Mouse (Mus musculus) stomach, embryonic 16.5 days (tissue): ENCODE results near the gene Ifitm3. TPM values are rescaled to one million over a fixed set of nuclear protein-coding genes. Genes with fewer than 3 reads are reported as not detected.
"Not testable (repeated sequence)": the region's sequence is repeated elsewhere in the genome, so short reads cannot be mapped to it uniquely, and the experiment has no call there.

ENCODE experiments used
- ATAC-seq: fragments of 200-750 bp; cut with Nextera tagmentation; 2 replicates; pipeline ENCODE4 v1.8.0; 2017; ENCODE audit warnings: moderate number of reproducible peaks, moderate TSS enrichment; ENCODE audit not compliant: insufficient read depth, low FRiP score
- H3K27ac ChIP-seq: fragments of 300-500 bp; sonication (generic); 2 replicates; pipeline ENCODE4 v1.5.1; 2014; ENCODE audit warnings: low read length
- H3K27me3 ChIP-seq: fragments of 300-500 bp; sonication (generic); 2 replicates; pipeline ENCODE4 v1.6.1; 2014; ENCODE audit warnings: low read length, control low read depth, mixed read lengths; ENCODE audit not compliant: control insufficient read depth, insufficient read depth
- H3K36me3 ChIP-seq: fragments of 300-500 bp; sonication (generic); 2 replicates; pipeline ENCODE4 v1.6.1; 2014; ENCODE audit warnings: low read length; ENCODE audit not compliant: control insufficient read depth, insufficient read depth
- H3K4me1 ChIP-seq: fragments of 300-500 bp; sonication (generic); 2 replicates; pipeline ENCODE4 v1.6.1; 2014; ENCODE audit warnings: low read length, control low read depth, mixed read lengths; ENCODE audit not compliant: control insufficient read depth, insufficient read depth
- H3K4me2 ChIP-seq: fragments of 300-500 bp; sonication (generic); 2 replicates; pipeline ENCODE4 v1.6.1; 2014; ENCODE audit warnings: low read depth, low read length, mixed read lengths
- H3K4me3 ChIP-seq: fragments of 300-500 bp; sonication (generic); replicated peaks from 2 replicates; pipeline ENCODE4 v1.5.1; 2014; ENCODE audit warnings: mild to moderate bottlenecking, low read length
- H3K9ac ChIP-seq: fragments of 300-500 bp; sonication (generic); 2 replicates; pipeline ENCODE4 v1.6.1; 2014; ENCODE audit warnings: low read length
- H3K9me3 ChIP-seq: fragments of 300-500 bp; sonication (generic); replicated peaks from 2 replicates; pipeline ENCODE4 v1.6.1; 2016; ENCODE audit warnings: low read length, control low read depth; ENCODE audit not compliant: control insufficient read depth
- WGBS: fragments of 180-500 bp; shearing (Covaris S2); extraction: QIAGEN DNeasy Blood & Tissue Kit; methylation state at CpG from one replicate; pipeline ENCODE4 v1.1.7; 2014; 5-methylcytosine and 5-hydroxymethylcytosine counted together
- polyA plus RNA-seq: library from polyadenylated mRNA; unstranded; fragments of >200 nt; fragmentation: Nextera tagmentation; extraction: Ambion mirVana; gene quantifications from 2 replicates; pipeline ENCODE4 v1.2.1, GENCODE M21; 2015

Ifitm3 gene
- polyA plus RNA-seq, 1 experiment from 2014 or later, result 322 TPM

- 41% methylated on average over 14 of the region's 14 CpGs for WGBS
- no peaks in the 10 kb centered on the region for H3K9me3 ChIP-seq
- no peak overlapping the region for H3K9ac ChIP-seq
- no peak overlapping the region for H3K4me2 ChIP-seq
- peaks cover 28% of the 10 kb centered on the region for H3K4me1 ChIP-seq
- H3K4me3 ChIP-seq, result no peak overlapping the region
- no peak for ATAC-seq
- H3K27me3 ChIP-seq, result no peaks in the 10 kb centered on the region
- H3K36me3 ChIP-seq, result no peaks in the 10 kb centered on the region
- peak overlapping the region; percentile 5; the same call in 1 of the 2 replicates for H3K27ac ChIP-seq
Observed at GRCm38 (mm10) chr7:140973396-140974165, 37.0 kb downstream of the Ifitm3 start.

GRCm38 (mm10) chr7:140971479-140972171 is 38.9 kb downstream of the Ifitm3 start:
- Histone ChIP-seq H3K9ac (peak overlapping the region; percentile 51), H3K27ac (peak overlapping the region; percentile 96), H3K4me3 (no peak overlapping the region), H3K36me3 (no peaks in the 10 kb centered on the region), H3K4me2 (no peak overlapping the region), H3K4me1 (peaks cover 31% of the 10 kb centered on the region), H3K9me3 (no peaks in the 10 kb centered on the region), H3K27me3 (no peaks in the 10 kb centered on the region)
- WGBS, result 39% methylated on average over 8 of the region's 8 CpGs
- ATAC-seq, result peak; percentile 67

- ATAC-seq, result no peak
- Histone ChIP-seq H3K27me3 (no peaks in the 10 kb centered on the region), H3K4me2 (no peak overlapping the region; the same call in 1 of the 2 replicates), H3K27ac (peak overlapping the region; percentile 96), H3K4me3 (no peak overlapping the region), H3K36me3 (no peaks in the 10 kb centered on the region), H3K9ac (peak overlapping the region; percentile 41), H3K4me1 (peaks cover 31% of the 10 kb centered on the region), H3K9me3 (no peaks in the 10 kb centered on the region)
- 28% methylated on average over 7 of the region's 7 CpGs for WGBS
Observed at GRCm38 (mm10) chr7:140970931-140971330, 39.6 kb downstream of the Ifitm3 start.

- Histone ChIP-seq H3K9ac (peak overlapping the region; percentile 19; the same call in 1 of the 2 replicates), H3K4me3 (peak overlapping the region; percentile 38), H3K4me2 (peak overlapping the region; percentile 50), H3K4me1 (peaks cover 22% of the 10 kb centered on the region)
- WGBS, result 30% methylated on average over 3 of the region's 3 CpGs
- not testable (repeated sequence) for ATAC-seq, H3K27me3 ChIP-seq, H3K9me3 ChIP-seq, H3K27ac ChIP-seq, H3K36me3 ChIP-seq
Observed at GRCm38 (mm10) chr7:140968710-140969109, 41.9 kb downstream of the Ifitm3 start.

GRCm38 (mm10) chr7:140967862-140968591 is 42.5 kb downstream of the Ifitm3 start:
- ATAC-seq, result peak; percentile 77
- no peaks in the 10 kb centered on the region for H3K27me3 ChIP-seq
- peak overlapping the region; percentile 38 for H3K4me3 ChIP-seq
- no peaks in the 10 kb centered on the region for H3K36me3 ChIP-seq
- H3K9me3 ChIP-seq, result no peaks in the 10 kb centered on the region
- peaks cover 16% of the 10 kb centered on the region for H3K4me1 ChIP-seq
- H3K4me2 ChIP-seq, result peak overlapping the region; percentile 50
- WGBS, result 7% methylated on average over 14 of the region's 14 CpGs
- H3K27ac ChIP-seq, result peak overlapping the region; percentile 63
- peak overlapping the region; percentile 37; the same call in 1 of the 2 replicates for H3K9ac ChIP-seq

GRCm38 (mm10) chr7:140966921-140967320 is 43.6 kb downstream of the Ifitm3 start, which contains the start of gene Ifitm1:
TSS of gene Ifitm1 (plus strand) at chr7:140967221.
- H3K9ac ChIP-seq, result peak within 1 kb of the TSS; percentile 36; the same call in 1 of the 2 replicates
- H3K4me3 ChIP-seq, result peak within 1 kb of the TSS; percentile 38
- H3K27me3 ChIP-seq, result no peaks in the 10 kb centered on the region
- H3K4me1 ChIP-seq, result peaks cover 13% of the 10 kb centered on the region
- WGBS, result 78% methylated on average over 4 of the region's 4 CpGs
- ATAC-seq, result no peak
- H3K9me3 ChIP-seq, result no peaks in the 10 kb centered on the region
- H3K27ac ChIP-seq, result peak within 1 kb of the TSS; percentile 63
- H3K36me3 ChIP-seq, result no peaks in the 10 kb centered on the region
- H3K4me2 ChIP-seq, result peak within 1 kb of the TSS; percentile 50

GRCm38 (mm10) chr7:140962733-140963132 is 47.8 kb downstream of the Ifitm3 start:
- Histone ChIP-seq H3K9me3 (no peaks in the 10 kb centered on the region), H3K36me3 (no peaks in the 10 kb centered on the region), H3K4me1 (0 out of 2 replicates have a peak, but pooled peaks cover 2% of the 10 kb centered on the region), H3K27me3 (no peaks in the 10 kb centered on the region), H3K27ac (no peak overlapping the region), H3K4me2 (no peak overlapping the region), H3K9ac (no peak overlapping the region), H3K4me3 (no peak overlapping the region)
- 88% methylated on average over 2 of the region's 2 CpGs for WGBS
- ATAC-seq, result no peak

- no peaks in the 10 kb centered on the region for H3K9me3 ChIP-seq
- WGBS, result 90% methylated on average over 2 of the region's 2 CpGs
- no peak for ATAC-seq
Observed at GRCm38 (mm10) chr7:140961416-140961815, 49.2 kb downstream of the Ifitm3 start.

More at GRCm38 (mm10) chr7:140961416-140961815, 49.2 kb downstream of the Ifitm3 start:
- no peaks in the 10 kb centered on the region for H3K36me3 ChIP-seq
- no peak overlapping the region for H3K9ac ChIP-seq
- H3K27me3 ChIP-seq, result no peaks in the 10 kb centered on the region
- H3K4me1 ChIP-seq, result 0 out of 2 replicates have a peak, but pooled peaks cover 4% of the 10 kb centered on the region
- no peak overlapping the region for H3K27ac ChIP-seq
- no peak overlapping the region for H3K4me3 ChIP-seq
- H3K4me2 ChIP-seq, result no peak overlapping the region
